Mouse (Mus musculus) regulatory T cell (primary cell): Measurements from ENCODE around the gene Gpr157.

ENCODE experiments used
- in situ Hi-C: fragments of 300-600 bp; cut with MboI, MseI; formaldehyde crosslinking; loops from one replicate; pipeline ENCODE4 v1.15.1; 2025; ENCODE audit warnings: high pct_unique_total_duplicates

Gene Gpr157

DNA sequence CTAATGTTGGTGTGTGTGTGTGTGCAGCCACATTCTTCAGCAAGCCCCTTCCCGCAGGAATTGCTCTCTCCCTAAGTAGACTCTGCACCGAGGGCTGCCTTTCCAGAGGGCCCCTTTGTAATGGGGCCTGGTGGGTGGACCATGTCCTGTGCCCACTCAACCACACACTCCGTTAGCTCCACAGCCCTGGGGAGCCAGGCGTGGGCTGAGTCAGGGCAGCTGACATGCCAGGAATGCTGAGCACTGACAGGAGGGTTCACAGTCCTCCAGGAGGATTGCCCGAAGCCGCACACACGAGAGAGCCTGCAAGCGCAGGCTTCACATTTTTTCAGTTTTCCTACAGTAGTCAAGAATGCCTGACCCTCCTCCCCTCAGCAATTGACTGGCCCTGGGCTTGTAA lies 17.0 kb upstream of the Gpr157 start:
- in situ Hi-C loops: loop anchor here (5.0 kb wide), 1 partner anchor 33 kb away; no protein-coding TSS in a partner anchor

DNA sequence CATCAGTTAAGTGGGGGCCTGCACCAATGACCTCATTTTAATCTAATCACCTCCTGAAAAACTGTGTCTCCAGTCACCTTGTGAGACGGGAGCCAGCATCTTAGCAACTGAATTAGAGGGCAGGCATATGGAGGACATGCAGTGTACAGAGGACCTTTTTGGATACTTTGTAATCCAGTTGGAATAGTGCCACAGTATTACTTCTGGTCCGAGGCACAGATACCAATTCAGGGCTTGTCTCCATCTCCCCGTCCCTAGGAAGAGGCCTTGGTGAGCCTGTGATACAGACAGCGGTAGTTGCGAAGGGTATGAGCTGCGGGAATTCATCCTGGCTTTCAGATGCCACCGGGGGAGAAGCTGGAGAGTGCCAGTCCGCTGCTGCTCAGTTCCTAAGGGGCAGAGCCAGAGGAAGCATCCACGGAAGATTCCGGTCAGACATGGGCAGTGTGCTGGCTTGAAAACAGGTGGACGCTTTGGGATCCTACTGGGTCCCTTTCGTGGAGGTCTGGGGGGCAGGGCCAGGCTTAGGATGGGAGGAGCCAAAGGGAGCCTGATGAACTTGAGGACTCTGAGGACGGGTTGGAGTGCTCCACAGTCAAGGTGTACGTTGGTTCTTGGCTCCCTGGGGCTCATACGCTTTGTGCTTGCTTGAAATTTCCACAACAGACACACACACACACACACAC lies 14.6 kb upstream of the Gpr157 start:
- in situ Hi-C loops: loop anchor here (5.0 kb wide), 1 partner anchor 35 kb away; no protein-coding TSS in a partner anchor

DNA sequence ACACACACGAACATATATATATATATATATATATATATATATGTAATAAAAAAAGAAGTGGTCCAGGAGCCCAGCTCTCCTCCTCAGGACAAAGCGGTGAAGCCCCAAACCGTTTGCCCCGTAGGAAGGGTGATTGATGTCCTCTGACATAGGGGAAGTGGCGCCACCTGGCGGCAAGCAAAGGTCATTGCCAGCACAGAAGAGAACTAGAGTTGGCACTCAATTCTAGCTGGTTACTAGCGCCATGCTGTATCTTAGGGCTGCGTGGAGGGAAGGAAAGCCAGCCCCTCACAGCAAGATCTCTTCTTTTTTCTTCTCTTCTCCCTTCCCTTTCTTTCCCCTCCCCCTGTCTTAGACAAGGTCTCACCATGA lies 14.1 kb upstream of the Gpr157 start:
- in situ Hi-C loops: loop anchor here (5.0 kb wide), 1 partner anchor 36 kb away; no protein-coding TSS in a partner anchor

DNA sequence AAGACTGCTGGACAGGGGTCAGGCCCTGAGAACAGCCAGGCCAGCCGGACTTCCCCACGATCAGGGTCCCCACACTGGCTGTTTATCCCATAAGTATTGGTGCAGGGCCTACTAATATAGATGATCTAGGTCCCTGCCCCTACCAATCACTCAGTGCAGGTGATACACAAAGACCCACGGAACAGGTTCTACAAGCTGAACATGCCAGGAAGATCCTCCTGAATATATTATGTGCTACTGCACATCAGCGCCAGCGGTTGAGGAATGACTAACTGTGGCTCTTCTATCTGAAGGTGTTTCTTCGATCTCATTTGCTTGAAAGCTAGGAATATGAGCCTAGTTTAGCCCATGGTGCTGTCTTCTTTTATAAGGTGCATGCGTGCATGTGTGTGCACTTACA lies 11.8 kb upstream of the Gpr157 start:
- in situ Hi-C loops: loop anchor here (25.0 kb wide), 1 partner anchor 263 kb away; no protein-coding TSS in a partner anchor

DNA sequence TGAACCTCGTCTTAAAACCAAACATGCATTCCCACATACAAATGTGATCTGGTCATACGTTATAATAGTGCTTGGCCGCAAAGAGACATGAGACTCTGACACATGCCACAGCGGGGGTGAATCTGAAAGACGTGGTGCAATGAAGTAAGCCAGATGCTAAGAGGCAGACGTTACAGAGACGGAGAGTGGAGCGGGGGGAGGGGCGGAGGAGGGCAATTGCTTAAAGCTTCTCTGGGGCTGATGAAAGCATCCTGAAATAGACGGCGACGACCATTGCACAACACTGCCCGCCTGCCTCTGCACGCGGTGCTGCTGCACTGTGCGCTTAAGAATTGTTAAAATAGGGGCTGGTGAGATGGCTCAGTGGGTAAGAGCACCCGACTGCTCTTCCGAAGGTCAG lies 11.0 kb upstream of the Gpr157 start:
- in situ Hi-C loops: loop anchor here (25.0 kb wide), 1 partner anchor 264 kb away; no protein-coding TSS in a partner anchor

DNA sequence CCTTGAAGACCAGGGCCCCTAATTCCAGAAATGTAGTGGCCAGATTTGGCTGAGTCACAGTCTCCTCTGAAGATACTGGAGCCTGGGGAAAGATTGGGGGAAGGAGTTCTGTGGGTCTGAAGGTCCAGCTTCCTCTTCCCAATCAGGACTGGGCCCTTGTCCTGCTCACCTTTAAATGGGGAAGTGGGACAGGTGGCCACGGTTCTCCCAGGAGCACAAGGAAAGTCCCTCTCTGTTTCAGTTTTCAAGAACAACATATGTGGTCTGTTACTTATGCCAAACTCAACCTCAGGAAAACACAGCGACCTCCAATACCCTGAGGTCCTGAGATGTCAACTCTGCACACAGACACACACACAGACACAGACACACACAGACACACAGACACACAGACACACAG lies 8.5 kb upstream of the Gpr157 start:
- in situ Hi-C loops: loop anchor here (25.0 kb wide), 1 partner anchor 266 kb away; no protein-coding TSS in a partner anchor

DNA sequence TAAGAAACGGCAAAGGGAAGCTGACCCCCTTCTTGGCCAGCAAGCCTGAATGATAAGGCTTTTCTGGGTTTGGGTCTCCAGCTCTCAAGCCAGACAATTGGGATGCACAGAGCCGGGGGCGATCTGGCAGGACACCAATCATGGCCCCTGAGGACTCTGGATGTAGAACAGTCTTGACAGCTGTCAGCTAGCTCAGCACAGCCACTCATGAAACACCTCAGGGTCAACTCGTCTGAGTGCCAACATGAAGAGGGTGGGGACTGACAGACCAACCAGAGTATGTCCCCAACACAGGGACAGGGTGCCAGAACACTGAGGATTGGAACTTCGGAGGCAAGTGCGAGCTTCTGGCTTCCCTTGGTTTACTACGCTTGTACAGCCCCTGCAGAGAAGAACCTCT lies 7.9 kb upstream of the Gpr157 start:
- in situ Hi-C loops: loop anchor here (25.0 kb wide), 1 partner anchor 267 kb away; no protein-coding TSS in a partner anchor

DNA sequence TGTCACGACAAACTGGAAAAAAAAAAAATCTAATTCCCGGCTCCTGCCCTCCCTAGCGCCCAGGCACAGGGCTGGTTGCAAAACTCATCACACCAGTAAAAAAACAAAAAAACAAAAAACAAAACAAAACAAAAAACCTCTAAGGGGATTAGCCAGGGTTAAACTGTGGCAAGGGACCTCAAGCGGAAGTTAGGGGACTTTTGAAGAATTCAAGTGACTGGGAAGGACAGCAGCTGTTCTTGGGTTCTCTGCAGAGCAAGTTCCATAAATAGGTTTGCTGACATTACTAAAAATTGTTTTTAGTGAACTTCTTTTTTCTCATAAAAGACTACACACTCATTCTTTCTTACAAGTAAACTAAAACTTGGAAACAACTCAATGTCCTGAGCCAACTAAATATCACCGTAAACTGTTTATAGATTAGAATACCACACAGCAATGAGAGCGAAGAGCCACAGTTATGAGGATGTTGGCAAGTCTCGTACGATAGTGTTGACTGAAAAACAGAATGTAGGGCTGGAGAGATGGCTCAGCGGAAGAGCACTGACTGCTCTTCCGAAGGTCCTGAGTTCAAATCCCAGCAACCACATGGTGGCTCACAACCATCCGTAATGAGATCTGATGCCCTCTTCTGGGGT lies 6.7 kb upstream of the Gpr157 start:
- in situ Hi-C loops: loop anchor here (25.0 kb wide), 1 partner anchor 268 kb away; no protein-coding TSS in a partner anchor

DNA sequence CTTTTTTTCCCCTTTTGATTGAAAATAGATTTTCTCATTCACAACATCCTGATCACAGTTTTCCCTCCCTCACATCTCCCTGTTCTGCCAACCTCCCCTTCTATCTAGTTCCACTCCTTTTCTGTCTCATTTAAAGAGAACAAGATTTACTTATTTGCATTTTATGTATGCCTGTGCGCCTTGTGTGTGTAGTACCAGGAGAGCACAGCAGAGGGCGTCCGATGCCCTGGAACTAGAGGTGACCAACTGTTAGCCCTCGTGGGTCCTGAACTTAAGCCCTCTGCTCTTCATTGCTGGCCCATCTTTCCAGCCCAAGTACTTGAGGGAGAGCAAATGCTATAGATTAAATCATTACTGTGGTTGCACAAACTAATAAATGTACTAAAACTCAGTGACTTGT lies 1.8 kb upstream of the Gpr157 start:
- in situ Hi-C loops: loop anchor here (25.0 kb wide), 1 partner anchor 273 kb away; no protein-coding TSS in a partner anchor

DNA sequence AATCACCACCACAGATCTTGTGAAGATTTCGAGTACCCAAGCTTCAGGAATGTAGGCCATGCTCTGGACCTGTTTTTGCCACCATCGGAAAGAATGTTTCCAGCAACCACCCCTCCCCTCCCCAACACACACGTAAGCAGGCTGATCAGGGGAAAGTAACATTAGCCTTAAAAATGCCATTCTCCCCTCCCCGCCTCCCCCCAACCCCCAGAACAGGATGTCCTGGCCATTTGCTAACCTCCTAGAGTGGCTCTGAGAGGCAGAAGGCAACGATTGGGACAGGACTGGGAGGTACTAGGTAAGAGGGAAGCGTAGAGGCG lies 364 bp upstream of the Gpr157 start:
- in situ Hi-C loops: loop anchor here (25.0 kb wide), 1 partner anchor 274 kb away; no protein-coding TSS in a partner anchor

DNA sequence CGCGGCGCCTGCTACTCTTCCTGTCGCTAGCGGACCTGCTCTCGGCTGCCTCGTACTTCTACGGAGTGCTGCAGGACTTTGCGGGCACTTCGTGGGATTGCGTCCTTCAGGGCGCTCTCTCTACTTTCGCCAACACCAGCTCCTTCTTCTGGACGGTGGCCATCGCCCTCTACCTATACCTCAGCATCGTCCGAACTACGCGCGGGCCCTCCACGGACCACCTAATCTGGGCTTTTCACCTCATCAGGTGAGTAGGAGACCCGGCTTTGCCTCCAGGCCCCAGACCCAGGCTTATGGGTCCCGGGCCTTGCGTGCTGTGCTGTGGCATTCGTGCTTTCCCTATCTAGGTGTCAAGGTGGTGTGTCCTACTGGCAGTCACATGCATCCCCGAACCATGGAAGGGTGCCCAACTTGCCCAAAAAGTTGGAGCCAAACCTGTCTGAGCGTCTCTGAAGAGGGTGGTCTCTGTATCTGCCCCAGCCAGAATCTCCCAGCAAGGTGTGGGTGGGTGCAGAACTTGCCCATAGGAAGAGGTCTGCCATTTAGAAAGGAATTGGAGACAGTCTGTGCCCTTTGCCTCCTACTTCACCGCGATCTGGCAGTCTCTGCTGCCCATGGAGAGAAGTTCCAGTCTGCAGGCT lies 845 bp downstream of the Gpr157 start:
- in situ Hi-C loops: loop anchor here (25.0 kb wide), 1 partner anchor 276 kb away; no protein-coding TSS in a partner anchor

DNA sequence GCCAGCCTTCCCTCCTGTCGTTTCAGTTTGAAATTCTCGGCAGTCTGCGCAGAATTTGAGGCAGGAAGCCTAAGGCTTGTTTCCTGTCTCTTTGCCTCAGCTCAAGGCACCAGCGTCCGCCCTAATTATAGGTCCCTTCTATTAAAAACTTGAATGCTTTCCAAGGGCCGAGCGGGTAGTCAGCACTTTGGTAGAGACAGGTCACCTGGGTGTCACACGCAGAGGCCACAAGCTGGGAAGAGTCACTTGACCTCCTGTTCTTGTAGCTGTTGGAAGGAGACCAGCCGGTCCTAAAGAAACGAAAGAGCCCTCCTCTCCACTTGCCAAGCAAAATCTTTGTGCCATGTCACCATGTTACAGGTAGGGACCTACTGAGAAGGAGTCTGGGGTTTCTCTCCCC lies 2.0 kb downstream of the Gpr157 start:
- in situ Hi-C loops: loop anchor here (25.0 kb wide), 1 partner anchor 277 kb away; no protein-coding TSS in a partner anchor

DNA sequence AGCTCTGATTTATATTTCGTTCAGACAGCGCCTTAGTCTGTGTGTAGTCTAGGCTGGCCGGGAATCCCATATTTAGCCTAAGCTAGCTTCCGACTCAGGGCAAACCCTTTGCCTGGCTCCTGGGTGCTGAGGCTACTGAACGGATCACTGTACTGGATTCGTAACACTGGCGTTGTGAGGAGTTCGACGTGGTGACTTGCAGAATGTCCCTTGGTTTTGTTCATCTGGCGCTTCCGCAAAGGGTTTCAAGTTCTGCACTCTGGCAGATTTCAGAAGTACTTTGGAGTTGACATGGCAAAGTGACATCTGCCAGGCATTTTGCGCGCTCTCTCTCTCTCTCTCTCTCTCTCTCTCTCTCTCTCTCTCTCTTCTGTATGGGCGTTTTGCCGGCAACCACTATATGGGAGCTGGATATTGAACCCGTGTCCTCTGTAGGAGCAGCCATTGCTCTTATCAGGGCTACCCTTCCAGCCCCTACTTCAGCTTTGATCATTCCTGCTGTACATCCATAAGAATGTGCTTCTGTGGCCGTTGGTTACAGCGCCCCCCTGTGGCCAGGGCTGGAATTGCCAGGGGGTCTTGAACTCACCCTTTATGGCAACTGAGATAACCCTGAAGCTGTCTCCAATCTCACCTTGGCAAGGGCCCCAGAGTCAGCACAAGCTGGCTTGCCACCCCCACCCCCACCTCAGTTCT lies 4.9 kb downstream of the Gpr157 start:
- in situ Hi-C loops: loop anchor here (10.0 to 25.0 kb wide), 2 partner anchors 57 to 280 kb away; no protein-coding TSS in a partner anchor

DNA sequence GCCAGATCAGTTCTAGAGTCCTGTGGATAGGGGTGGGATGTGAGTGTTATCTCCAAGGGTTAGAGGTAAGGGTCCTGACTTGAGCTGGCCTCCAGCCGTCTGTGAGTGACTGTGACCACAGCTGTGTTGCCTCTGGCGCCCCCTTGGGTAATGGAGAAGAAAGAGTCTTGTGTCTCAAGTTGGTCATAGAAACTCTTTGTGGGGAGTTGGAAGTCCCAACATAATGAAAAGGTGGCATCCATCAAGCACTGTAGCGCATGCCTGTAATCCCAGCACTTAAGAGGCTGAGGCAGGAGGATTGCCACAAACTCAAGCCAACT lies 5.4 kb downstream of the Gpr157 start:
- in situ Hi-C loops: loop anchor here (10.0 to 25.0 kb wide), 2 partner anchors 58 to 280 kb away; no protein-coding TSS in a partner anchor

DNA sequence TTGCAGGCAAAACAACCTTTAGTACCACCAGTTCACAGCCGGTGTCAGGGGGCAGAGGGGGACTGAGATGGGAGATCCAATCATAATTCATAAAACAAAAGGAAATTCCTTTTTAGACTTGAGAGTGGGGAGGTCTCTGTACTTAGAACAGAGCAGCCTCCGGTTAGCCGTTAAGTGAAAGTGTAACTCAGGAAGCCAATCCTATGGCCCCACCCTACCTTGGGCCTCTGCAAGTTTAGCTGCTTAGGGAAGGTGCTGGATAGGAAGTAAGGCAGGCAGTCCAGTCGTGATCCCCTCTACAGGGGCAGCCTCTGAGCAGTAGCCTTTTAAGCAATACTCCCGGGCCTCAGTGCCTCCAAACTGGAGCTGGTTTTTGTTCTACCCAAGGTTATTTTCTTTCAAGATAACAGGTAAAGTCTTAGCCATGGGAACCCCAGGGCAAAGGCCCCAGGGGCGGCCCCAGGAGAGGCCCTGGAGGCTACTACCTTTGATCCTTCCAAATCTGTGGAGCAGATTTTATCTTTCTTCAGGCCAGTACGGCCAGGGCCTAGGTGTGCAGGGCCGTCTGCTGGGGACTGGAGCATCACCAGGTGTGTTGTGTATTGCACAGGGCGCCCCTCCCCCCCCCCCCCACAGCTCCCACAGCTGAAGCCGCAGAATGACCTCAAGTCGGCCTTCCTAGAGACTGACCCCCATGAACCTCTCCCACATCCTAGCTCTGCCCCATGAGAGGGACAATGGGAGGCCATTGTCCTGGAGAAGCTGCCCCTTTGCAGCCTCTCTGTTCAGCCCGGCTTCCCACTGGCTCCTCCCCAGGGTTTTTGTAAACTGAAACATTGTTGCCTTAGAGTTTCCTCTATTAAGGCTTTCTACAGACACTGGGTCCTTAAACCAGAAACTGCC lies 6.6 kb downstream of the Gpr157 start:
- in situ Hi-C loops: loop anchor here (10.0 to 25.0 kb wide), 2 partner anchors 59 to 282 kb away; no protein-coding TSS in a partner anchor

DNA sequence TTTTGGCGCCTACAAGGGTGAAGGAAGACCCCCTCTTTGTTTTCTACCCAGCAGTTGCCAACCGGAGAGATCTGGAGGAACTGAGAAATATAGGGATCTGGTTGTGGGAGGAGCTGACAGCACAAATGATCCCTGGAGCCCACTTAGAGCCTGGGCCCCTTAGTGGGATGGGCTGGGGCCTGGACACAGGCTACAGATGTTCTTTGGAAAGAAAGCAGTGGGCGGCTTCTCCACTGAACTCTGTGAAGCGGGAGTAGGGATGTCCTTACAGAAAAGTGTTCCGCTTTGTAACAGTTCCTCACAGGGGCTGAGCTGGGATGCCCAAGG lies 7.3 kb downstream of the Gpr157 start:
- in situ Hi-C loops: loop anchor here (10.0 to 25.0 kb wide), 2 partner anchors 60 to 282 kb away; no protein-coding TSS in a partner anchor

DNA sequence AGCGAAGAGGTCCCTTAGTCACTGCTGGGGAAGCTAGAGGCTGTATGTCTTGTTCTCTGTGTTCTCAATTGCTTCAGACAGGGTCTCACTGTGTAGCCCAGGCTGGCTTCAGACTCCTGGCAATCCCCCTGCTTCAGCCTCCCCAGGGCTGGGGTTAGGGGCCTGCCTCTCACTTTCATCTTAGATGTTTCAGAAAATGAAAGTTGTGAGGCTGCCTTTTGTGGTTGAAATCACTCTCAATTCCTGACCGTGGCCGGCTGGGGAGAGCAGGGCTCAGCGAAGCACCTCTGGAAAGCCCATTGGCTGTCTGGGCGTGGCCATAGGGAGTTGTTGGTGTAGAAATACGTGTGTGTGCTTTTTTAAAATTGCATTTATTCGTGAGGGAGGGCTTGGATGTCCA lies 9.1 kb downstream of the Gpr157 start:
- in situ Hi-C loops: loop anchor here (10.0 to 25.0 kb wide), 2 partner anchors 62 to 284 kb away; no protein-coding TSS in a partner anchor

DNA sequence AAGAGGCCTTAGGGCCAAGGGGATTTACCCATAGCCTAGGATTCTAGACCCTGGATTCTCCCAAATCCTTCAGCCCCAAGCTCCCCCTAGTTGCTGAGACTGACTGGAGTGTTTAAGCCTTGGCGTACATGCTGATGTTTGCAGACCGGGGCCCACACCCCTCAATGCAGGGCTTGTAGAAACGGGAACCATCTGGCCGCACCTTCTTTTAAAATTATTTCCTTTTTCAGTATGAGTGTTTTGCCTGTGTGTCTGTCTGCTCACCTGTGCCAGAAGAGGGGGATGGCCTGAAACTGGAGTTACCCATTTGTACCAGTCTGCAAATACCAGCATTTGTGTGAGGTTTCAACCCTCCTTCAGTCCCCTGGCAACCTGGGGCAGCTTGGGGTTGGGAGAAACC lies 10.7 kb downstream of the Gpr157 start:
- in situ Hi-C loops: loop anchor here (10.0 to 25.0 kb wide), 2 partner anchors 63 to 286 kb away; no protein-coding TSS in a partner anchor

DNA sequence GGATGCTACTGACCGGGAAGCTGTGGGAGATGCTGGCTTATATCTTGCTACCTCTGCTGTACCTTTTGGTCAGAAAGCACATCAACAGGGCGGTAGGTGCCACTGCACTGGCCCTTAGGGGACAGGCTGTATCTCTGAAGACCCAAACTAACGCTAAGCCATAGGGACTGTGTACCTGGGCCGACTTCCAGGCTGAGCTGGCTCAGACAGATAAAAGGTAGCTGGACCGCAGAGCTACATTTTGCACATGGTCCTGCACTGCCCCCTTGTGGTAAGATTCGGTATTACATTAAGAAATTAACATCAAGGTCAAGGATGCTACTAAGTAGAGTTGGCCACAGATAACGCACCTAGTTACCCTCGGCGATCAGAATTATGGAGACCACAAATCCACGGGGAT lies 11.7 kb downstream of the Gpr157 start:
- in situ Hi-C loops: loop anchor here (10.0 to 25.0 kb wide), 2 partner anchors 64 to 287 kb away; no protein-coding TSS in a partner anchor

DNA sequence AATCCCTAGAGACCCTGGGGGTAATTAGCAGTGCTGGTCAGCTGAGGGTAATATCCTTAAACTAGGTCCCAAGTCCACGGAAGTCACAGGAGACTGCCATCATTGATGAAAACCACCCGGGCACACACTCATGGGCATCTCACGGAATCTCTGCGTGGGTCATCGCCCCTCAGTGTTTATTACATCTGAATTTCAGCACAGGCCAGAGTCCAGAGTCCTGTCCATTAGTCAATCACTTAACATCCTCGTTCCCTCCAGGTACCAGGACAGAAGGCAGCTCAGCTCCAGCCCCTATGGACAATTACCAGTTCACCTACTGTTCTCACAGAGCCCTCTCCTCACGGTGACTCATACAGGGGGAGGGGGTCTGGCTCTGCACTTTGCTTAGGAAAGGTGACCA lies 15.7 kb downstream of the Gpr157 start:
- in situ Hi-C loops: no loop called here
